Mouse (Mus musculus) heart, postnatal 0 days (tissue): ENCODE measurements at regions not wholly inside any gene's neighbourhood (a gene's known extent, or its start where the extent isn't known, plus 50 kb on each side); places are given as distances from the start of the nearest gene placed in this dataset.

Experiments used
- ATAC-seq: fragments of 200-750 bp; cut with Nextera tagmentation; 2 replicates; pipeline ENCODE4 v1.8.0; 2017; ENCODE audit warnings: low read depth, moderate number of reproducible peaks, moderate library complexity; ENCODE audit not compliant: insufficient read depth
- DNase-seq: peaks from one replicate; pipeline ENCODE4 v3.0.0-alpha.2; 2016; ENCODE audit warnings: low spot score
- H3K27ac ChIP-seq: fragments of 300-500 bp; sonication (generic); 2 replicates; pipeline ENCODE4 v1.5.1; 2014; ENCODE audit warnings: low read depth, mild to moderate bottlenecking
- H3K27me3 ChIP-seq: fragments of 300-500 bp; sonication (generic); 2 replicates; pipeline ENCODE4 v1.6.1; 2014; ENCODE audit warnings: low read length, mixed read lengths; ENCODE audit not compliant: control insufficient read depth, insufficient read depth
- H3K36me3 ChIP-seq: fragments of 300-500 bp; sonication (generic); replicated peaks from 2 replicates; pipeline ENCODE4 v1.6.1; 2014; ENCODE audit warnings: low read length, mixed read lengths; ENCODE audit not compliant: control insufficient read depth, insufficient read depth
- H3K4me1 ChIP-seq: fragments of 300-500 bp; sonication (generic); 2 replicates; pipeline ENCODE4 v1.6.1; 2014; ENCODE audit warnings: antibody characterized with exemption; ENCODE audit not compliant: control insufficient read depth, insufficient read depth
- H3K4me2 ChIP-seq: fragments of 300-500 bp; sonication (generic); 2 replicates; pipeline ENCODE4 v1.6.1; 2014; ENCODE audit warnings: low read depth, mild to moderate bottlenecking, low read length, moderate library complexity
- H3K4me3 ChIP-seq: fragments of 300-500 bp; sonication (generic); 2 replicates; pipeline ENCODE4 v1.5.1; 2014; ENCODE audit warnings: low read depth, low read length
- H3K9ac ChIP-seq: fragments of 300-500 bp; sonication (generic); replicated peaks from 2 replicates; pipeline ENCODE4 v1.6.1; 2014; ENCODE audit warnings: low read depth, low read length, mixed read lengths
- H3K9me3 ChIP-seq: fragments of 300-500 bp; sonication (generic); replicated peaks from 2 replicates; pipeline ENCODE4 v1.6.1; 2016; ENCODE audit warnings: low read length; ENCODE audit not compliant: control insufficient read depth
- CTCF ChIP-seq: IDR thresholded peaks from 2 replicates; pipeline ENCODE4 v1.5.1; 2016; ENCODE audit warnings: antibody characterized with exemption, control low read depth, low read depth
- EP300 ChIP-seq: IDR thresholded peaks from 2 replicates; pipeline ENCODE4 v1.6.1; 2016; ENCODE audit warnings: antibody characterized with exemption, low read depth
- WGBS: fragments of 180-500 bp; shearing (Covaris S2); extraction: QIAGEN DNeasy Blood & Tissue Kit; methylation state at CpG from one replicate; pipeline ENCODE4 v1.1.7; 2014; 5-methylcytosine and 5-hydroxymethylcytosine counted together

- H3K4me1 ChIP-seq, result peaks cover 17% of the 10 kb centered on the region
- 30% methylated on average over 4 of the region's 4 CpGs for WGBS
- H3K9ac ChIP-seq, result no peak overlapping the region
- DNase-seq, result no peak
- no peak overlapping the region for H3K4me3 ChIP-seq
- no peak overlapping the region for H3K27ac ChIP-seq
- TF ChIP-seq CTCF (no peak), EP300 (no peak)
- no peaks in the 10 kb centered on the region for H3K9me3 ChIP-seq
- H3K36me3 ChIP-seq, result no peaks in the 10 kb centered on the region
- no peak overlapping the region for H3K4me2 ChIP-seq
- no peak for ATAC-seq
- no peaks in the 10 kb centered on the region for H3K27me3 ChIP-seq
Measured at GRCm38 (mm10) chr17:26357784-26358183, 56.8 kb upstream of the Neurl1b start.

GRCm38 (mm10) chr17:26360711-26361110 is 53.9 kb upstream of the Neurl1b start:
- H3K36me3 ChIP-seq, result no peaks in the 10 kb centered on the region
- no peaks in the 10 kb centered on the region for H3K9me3 ChIP-seq
- no peak overlapping the region for H3K4me3 ChIP-seq
- peaks cover 34% of the 10 kb centered on the region for H3K4me1 ChIP-seq
- 66% methylated on average over 6 of the region's 6 CpGs for WGBS
- H3K27me3 ChIP-seq, result no peaks in the 10 kb centered on the region
- TF ChIP-seq EP300 (no peak), CTCF (no peak)
- no peak overlapping the region for H3K9ac ChIP-seq
- DNase-seq, result no peak
- H3K4me2 ChIP-seq, result no peak overlapping the region
- peak overlapping the region; percentile 52; the same call in 1 of the 2 replicates for H3K27ac ChIP-seq
- no peak for ATAC-seq

GRCm38 (mm10) chr17:26361420-26361819 is 53.2 kb upstream of the Neurl1b start:
- Histone ChIP-seq H3K36me3 (no peaks in the 10 kb centered on the region), H3K9ac (no peak overlapping the region; the same call in 1 of the 2 replicates), H3K27ac (peak overlapping the region; percentile 52), H3K27me3 (no peaks in the 10 kb centered on the region), H3K4me2 (peak overlapping the region; percentile 6; the same call in 1 of the 2 replicates), H3K4me1 (peaks cover 34% of the 10 kb centered on the region), H3K4me3 (no peak overlapping the region), H3K9me3 (no peaks in the 10 kb centered on the region)
- ATAC-seq (peak; percentile 48), DNase-seq (peak; percentile 23)
- TF ChIP-seq EP300 (no peak), CTCF (no peak)
- 25% methylated on average over 7 of the region's 7 CpGs for WGBS

- TF ChIP-seq CTCF (no peak), EP300 (no peak)
- Histone ChIP-seq H3K4me2 (no peak overlapping the region), H3K4me1 (peaks cover 34% of the 10 kb centered on the region), H3K27me3 (no peaks in the 10 kb centered on the region), H3K4me3 (no peak overlapping the region), H3K9me3 (no peaks in the 10 kb centered on the region), H3K27ac (peak overlapping the region; percentile 52), H3K9ac (no peak overlapping the region), H3K36me3 (no peaks in the 10 kb centered on the region)
- 11% methylated on average over 3 of the region's 3 CpGs for WGBS
- DNase-seq (peak; percentile 51), ATAC-seq (peak; percentile 75)
Measured at GRCm38 (mm10) chr17:26361992-26362391, 52.6 kb upstream of the Neurl1b start.

GRCm38 (mm10) chr17:26362586-26363361 is 51.9 kb upstream of the Neurl1b start:
- Histone ChIP-seq H3K9me3 (no peaks in the 10 kb centered on the region), H3K27ac (no peak overlapping the region), H3K27me3 (no peaks in the 10 kb centered on the region), H3K4me2 (no peak overlapping the region), H3K4me3 (no peak overlapping the region), H3K36me3 (no peaks in the 10 kb centered on the region), H3K9ac (no peak overlapping the region), H3K4me1 (peaks cover 39% of the 10 kb centered on the region)
- DNase-seq (no peak), ATAC-seq (no peak)
- TF ChIP-seq CTCF (peak; percentile 27; the same call in 1 of the 2 replicates), EP300 (no peak)
- WGBS, result 45% methylated on average over 12 of the region's 12 CpGs
